In genomic region chr5:139819538-139820181, GRCm38 (mm10) we compare ENCODE assay signal across 15 mouse cellular contexts. TPM values are rescaled to one million over a fixed set of nuclear protein-coding genes. Genes with fewer than 3 reads are reported as not detected.
DNase-seq lines count a peak whose midpoint lies in the region; ATAC-seq lines count a peak whose summit lies in the region.
"Had no signal": no experiment of that assay in that cellular context is flagged by ENCODE, and none has a peak within 500 bp of the region (broad histone marks: within the 10 kb centered on the region; RNA-seq: fewer than 3 reads in every experiment).

Gene Tmem184a, minus strand, starts transcription at chr5:139819917.

- WGBS in embryonic facial prominence, embryonic 13.5 days, result 88% methylated on average over 9 of the region's 9 CpGs
- WGBS in embryonic facial prominence, embryonic 10.5 days, result 88% methylated on average over 9 of the region's 9 CpGs
- 75% methylated on average over 9 of the region's 9 CpGs for WGBS in liver, embryonic 12.5 days (ENCODE audit: insufficient replicate concordance)

- 0 out of 2 replicates have a peak within 1 kb of the TSS, but pooled peaks have one; percentile 17 for H3K9ac ChIP-seq in embryonic facial prominence, embryonic 13.5 days
- H3K9ac ChIP-seq in liver, embryonic 12.5 days, result no peak within 1 kb of the TSS; the same call in 1 of the 2 replicates
- H3K9ac ChIP-seq: embryonic facial prominence, embryonic 12.5 days; neural tube, embryonic 13.5 days had no signal

- H3K4me1 ChIP-seq in embryonic facial prominence, embryonic 13.5 days, result no peaks in the 10 kb centered on the region
- no peaks in the 10 kb centered on the region for H3K4me1 ChIP-seq in embryonic facial prominence, embryonic 10.5 days
- peaks cover 72% of the 10 kb centered on the region for H3K4me1 ChIP-seq in liver, embryonic 12.5 days
- H3K4me1 ChIP-seq: embryonic facial prominence, embryonic 12.5 days had no signal

- no peak for DNase-seq in embryonic facial prominence, embryonic 10.5 days (ENCODE audit: low spot score)
- no peak for DNase-seq in liver
- DNase-seq in urinary bladder, adult 18-20 months (ENCODE audit: low spot score in 2 of 2), result peak; percentile 59 to 64
- DNase-seq in urinary bladder, postnatal 4 days (ENCODE audit: low spot score in 2 of 2), result no peak
- DNase-seq in urinary bladder, postnatal 25 days (ENCODE audit: low spot score), result peak; percentile 46
- no peak for DNase-seq in testis, postnatal 14 days (ENCODE audit: low spot score)
- DNase-seq: cerebellum, postnatal 36 days; gastrocnemius, postnatal 14 days had no signal

- H3K4me3 ChIP-seq in embryonic facial prominence, embryonic 13.5 days, result no peak within 1 kb of the TSS
- no peak within 1 kb of the TSS for H3K4me3 ChIP-seq in embryonic facial prominence, embryonic 10.5 days
- H3K4me3 ChIP-seq in liver, embryonic 12.5 days, result no peak within 1 kb of the TSS
- H3K4me3 ChIP-seq: embryonic facial prominence, embryonic 12.5 days; neural tube, embryonic 13.5 days had no signal

- peaks cover 9% of the 10 kb centered on the region for H3K27me3 ChIP-seq in embryonic facial prominence, embryonic 13.5 days
- H3K27me3 ChIP-seq in embryonic facial prominence, embryonic 10.5 days (replicated peaks; ENCODE audit: low read depth, poor library complexity, severe bottlenecking), result peaks cover 11% of the 10 kb centered on the region
- H3K27me3 ChIP-seq in liver, embryonic 12.5 days (replicated peaks), result peaks cover 1% of the 10 kb centered on the region; the same call in 1 of the 2 replicates
- H3K27me3 ChIP-seq: CH12.LX had no signal

- H3K4me2 ChIP-seq in embryonic facial prominence, embryonic 13.5 days, result no peak within 1 kb of the TSS
- H3K4me2 ChIP-seq in liver, embryonic 12.5 days, result no peak within 1 kb of the TSS
- H3K4me2 ChIP-seq: embryonic facial prominence, embryonic 12.5 days; neural tube, embryonic 13.5 days had no signal

- ATAC-seq in embryonic facial prominence, embryonic 13.5 days (ENCODE audit: insufficient number of reproducible peaks, insufficient read depth, low FRiP score, low TSS enrichment, low read depth), result no peak
- ATAC-seq in liver, embryonic 12.5 days, result no peak
- ATAC-seq: forebrain, embryonic 16.5 days; midbrain, embryonic 16.5 days had no signal

- no peak within 1 kb of the TSS for H3K27ac ChIP-seq in embryonic facial prominence, embryonic 13.5 days
- no peak within 1 kb of the TSS for H3K27ac ChIP-seq in embryonic facial prominence, embryonic 10.5 days (replicated peaks)
- H3K27ac ChIP-seq in liver, embryonic 12.5 days, result peak within 1 kb of the TSS; percentile 80
- H3K27ac ChIP-seq: embryonic facial prominence, embryonic 12.5 days; neural tube, embryonic 13.5 days had no signal

- peaks cover 28% of the 10 kb centered on the region for H3K36me3 ChIP-seq in embryonic facial prominence, embryonic 13.5 days
- peaks cover 37% of the 10 kb centered on the region for H3K36me3 ChIP-seq in embryonic facial prominence, embryonic 10.5 days (replicated peaks)
- peaks cover 41% of the 10 kb centered on the region for H3K36me3 ChIP-seq in liver, embryonic 12.5 days

- H3K9me3 ChIP-seq in embryonic facial prominence, embryonic 13.5 days, result no peaks in the 10 kb centered on the region
- no peaks in the 10 kb centered on the region for H3K9me3 ChIP-seq in embryonic facial prominence, embryonic 10.5 days
- H3K9me3 ChIP-seq in liver, embryonic 12.5 days (replicated peaks), result no peaks in the 10 kb centered on the region
- H3K9me3 ChIP-seq: embryonic facial prominence, embryonic 12.5 days; neural tube, embryonic 13.5 days had no signal

RNA-seq across cellular contexts. Expression of gene Tmem184a, which starts in this region (rescaled TPM):
- 2.3 and 2.7 TPM in 2 replicates for polyA plus RNA-seq in embryonic facial prominence, embryonic 13.5 days (2015; fragmentation: Nextera tagmentation; extraction: Ambion mirVana)
- polyA plus RNA-seq in embryonic facial prominence, embryonic 10.5 days (2016; fragmentation: Nextera tagmentation; extraction: Ambion mirVana), result 3.5 and 4.3 TPM in 2 replicates
- polyA plus RNA-seq in liver, embryonic 12.5 days (2016; fragmentation: Nextera tagmentation; extraction: Ambion mirVana), result 1.6 TPM in 2 replicates

Comparison
In these comparisons a context has a peak if more than half of its experiments do, and no peak if none do; other contexts are left out.
1. DNase-seq: peak in urinary bladder, adult 18-20 months (2 of 2) and urinary bladder, postnatal 25 days (single experiment); none in embryonic facial prominence, embryonic 10.5 days (single experiment), liver (single experiment), urinary bladder, postnatal 4 days (0 of 2) and testis, postnatal 14 days (single experiment).